Mouse (Mus musculus) heart, postnatal 25 days (tissue): Measurements from ENCODE around the gene Pde4d. TPM values are rescaled to one million over a fixed set of nuclear protein-coding genes. Genes with fewer than 3 reads are reported as not detected.
A peak's percentile ranks its signal among the peaks of the same experiment; 100 is the strongest.

ENCODE experiments used
- DNase-seq: peaks from one replicate; pipeline ENCODE4 v3.0.0; 2022; ENCODE audit warnings: low spot score
- intact Hi-C: fragments of 180-260 bp; cut with DNase I; formaldehyde crosslinking; loops from one replicate; pipeline ENCODE4 v1.15.1; 2025
- total RNA-seq, 2 experiments: library from RNA; stranded (reverse); gene quantifications; 2 replicates each; pipeline ENCODE4 v1.2.3; 2021

Pde4d gene
- total RNA-seq, 2 experiments from 2014 or later, result 29.1 to 41.2 TPM

GRCm38 (mm10) chr13:108914626-108915025 lies 464.9 kb downstream of the Pde4d start:
- DNase-seq, result no peak
- intact Hi-C loops, result loop anchor here (10.0 kb wide), 1 partner anchor 1100 kb away; no protein-coding TSS in a partner anchor

- intact Hi-C loops, result no loop called here
- no peak for DNase-seq
These were observed 471.4 kb downstream of the Pde4d start for GRCm38 (mm10) chr13:108921146-108921545.

- no peak for DNase-seq
- intact Hi-C loops, result no loop called here
These were observed 485.1 kb downstream of the Pde4d start for GRCm38 (mm10) chr13:108934854-108935253.

GRCm38 (mm10) chr13:108937272-108937671 lies 487.5 kb downstream of the Pde4d start:
- no peak for DNase-seq
- intact Hi-C loops, result no loop called here

- no peak for DNase-seq
- intact Hi-C loops, result no loop called here
These were observed 503.2 kb downstream of the Pde4d start for GRCm38 (mm10) chr13:108952911-108953310.

- no peak for DNase-seq
- intact Hi-C loops, result no loop called here
These were observed 506.3 kb downstream of the Pde4d start for GRCm38 (mm10) chr13:108956059-108956458.

- intact Hi-C loops, result no loop called here
These were observed 514.3 kb downstream of the Pde4d start for GRCm38 (mm10) chr13:108964056-108964455.

GRCm38 (mm10) chr13:108981144-108981543 lies 531.4 kb downstream of the Pde4d start:
- DNase-seq, result no peak
- intact Hi-C loops, result no loop called here

More at GRCm38 (mm10) chr13:108964056-108964455, 514.3 kb downstream of the Pde4d start:
- DNase-seq, result no peak

- intact Hi-C loops, result no loop called here
These were observed 549.0 kb downstream of the Pde4d start for GRCm38 (mm10) chr13:108998739-108999138.

GRCm38 (mm10) chr13:109024703-109025102 lies 575.0 kb downstream of the Pde4d start:
- no peak for DNase-seq
- intact Hi-C loops, result no loop called here

More at GRCm38 (mm10) chr13:108998739-108999138, 549.0 kb downstream of the Pde4d start:
- DNase-seq, result no peak

GRCm38 (mm10) chr13:109047126-109047525 lies 597.4 kb downstream of the Pde4d start:
- intact Hi-C loops, result no loop called here
- no peak for DNase-seq

- DNase-seq, result no peak
- intact Hi-C loops, result no loop called here
These were observed 603.1 kb downstream of the Pde4d start for GRCm38 (mm10) chr13:109052805-109053204.

GRCm38 (mm10) chr13:109053242-109054018 lies 603.7 kb downstream of the Pde4d start:
- no peak for DNase-seq
- intact Hi-C loops, result no loop called here

- intact Hi-C loops, result no loop called here
- no peak for DNase-seq
These were observed 608.3 kb downstream of the Pde4d start for GRCm38 (mm10) chr13:109058045-109058444.

- intact Hi-C loops, result no loop called here
- peak; percentile 3 for DNase-seq
These were observed 616.9 kb downstream of the Pde4d start for GRCm38 (mm10) chr13:109066581-109067159.

- intact Hi-C loops, result no loop called here
- no peak for DNase-seq
These were observed 618.8 kb downstream of the Pde4d start for GRCm38 (mm10) chr13:109068258-109069219.

- intact Hi-C loops, result no loop called here
- no peak for DNase-seq
These were observed 623.6 kb downstream of the Pde4d start for GRCm38 (mm10) chr13:109073371-109073770.

- intact Hi-C loops, result no loop called here
- DNase-seq, result no peak
These were observed 624.3 kb downstream of the Pde4d start for GRCm38 (mm10) chr13:109074078-109074477.

- intact Hi-C loops, result no loop called here
- DNase-seq, result no peak
These were observed 642.9 kb downstream of the Pde4d start for GRCm38 (mm10) chr13:109092654-109093053.

GRCm38 (mm10) chr13:109096654-109097053 lies 646.9 kb downstream of the Pde4d start:
- intact Hi-C loops, result no loop called here

More at GRCm38 (mm10) chr13:109096654-109097053, 646.9 kb downstream of the Pde4d start:
- no peak for DNase-seq
